Mouse (Mus musculus) CH12.LX (cell line): ENCODE measurements at regions not wholly inside any gene's neighbourhood (a gene's known extent, or its start where the extent isn't known, plus 50 kb on each side); places are given as distances from the start of the nearest gene placed in this dataset.

ENCODE experiments used
- BHLHE40 ChIP-seq: IDR thresholded peaks from 2 replicates; pipeline ENCODE4 v1.6.1; 2011; ENCODE audit warnings: mild to moderate bottlenecking, low read depth, low read length, improper control_type of control experiment
- EP300 ChIP-seq: IDR thresholded peaks from 2 replicates; pipeline ENCODE4 v1.6.1; 2011; ENCODE audit warnings: low read length, improper control_type of control experiment
- POLR2A ChIP-seq: IDR thresholded peaks from 2 replicates; pipeline ENCODE4 v1.6.1; 2011; ENCODE audit warnings: low read depth, mild to moderate bottlenecking, improper control_type of control experiment, low read length
- SIN3A ChIP-seq: IDR thresholded peaks from 2 replicates; pipeline ENCODE4 v1.6.1; 2012; ENCODE audit warnings: low read length, improper control_type of control experiment, inconsistent platforms
- ZKSCAN1 ChIP-seq: IDR thresholded peaks from 2 replicates; pipeline ENCODE4 v1.6.1; 2012; ENCODE audit warnings: low read depth, inconsistent platforms, low read length, improper control_type of control experiment, borderline replicate concordance

- TF ChIP-seq EP300, result no peak
- TF ChIP-seq SIN3A, result no peak
- no peak for TF ChIP-seq ZKSCAN1
- TF ChIP-seq POLR2A, result no peak
- TF ChIP-seq BHLHE40, result no peak
Measured at GRCm38 (mm10) chr6:94805685-94806084, 105.7 kb upstream of the Lrig1 start.
